13 mouse cellular contexts compared by ENCODE assay signal in the genomic region with DNA sequence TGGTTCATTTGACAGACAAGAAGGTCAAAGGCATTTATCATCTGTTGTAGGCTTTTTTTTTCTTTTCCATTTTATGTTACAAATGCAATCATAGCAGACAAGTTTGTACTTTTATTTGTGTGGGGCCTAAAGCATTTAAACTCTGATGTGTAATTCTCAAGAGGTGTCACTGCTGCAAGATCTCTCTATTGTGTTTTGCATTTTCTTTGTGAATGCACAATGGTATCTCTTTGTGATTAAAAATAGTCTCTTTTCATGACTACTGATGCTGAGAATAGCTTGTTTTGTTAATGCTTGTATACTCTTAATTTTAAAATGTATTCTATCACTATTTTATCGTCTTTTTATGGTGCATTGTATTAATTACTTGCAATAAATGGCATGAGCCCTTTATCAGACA. TPM values are rescaled to one million over a fixed set of nuclear protein-coding genes. Genes with fewer than 3 reads are reported as not detected.
"Had no signal": no experiment of that assay in that cellular context is flagged by ENCODE, and none has a peak within 500 bp of the region (broad histone marks: within the 10 kb centered on the region; RNA-seq: fewer than 3 reads in every experiment).

No protein-coding gene starts in this region.

RNA-seq across cellular contexts. Expression of a gene that starts 8.5 kb away (rescaled TPM):
- polyA plus RNA-seq: liver, embryonic 14.5 days; liver, embryonic 16.5 days; lung, embryonic 14.5 days; lung, embryonic 16.5 days; midbrain, embryonic 10.5 days; midbrain, embryonic 13.5 days; myocyte; neural tube, embryonic 11.5 days; neural tube, embryonic 13.5 days; small intestine, adult 2 months; stomach, embryonic 14.5 days; stomach, embryonic 16.5 days; thymus, postnatal 0 days had no signal

RNA-seq across cellular contexts. Expression of a gene that starts 21.7 kb away (rescaled TPM):
- polyA plus RNA-seq: liver, embryonic 14.5 days; liver, embryonic 16.5 days; lung, embryonic 14.5 days; lung, embryonic 16.5 days; midbrain, embryonic 10.5 days; midbrain, embryonic 13.5 days; myocyte; neural tube, embryonic 11.5 days; neural tube, embryonic 13.5 days; small intestine, adult 2 months; stomach, embryonic 14.5 days; stomach, embryonic 16.5 days; thymus, postnatal 0 days had no signal

RNA-seq across cellular contexts. Expression of a gene that starts 23.0 kb away (rescaled TPM):
- polyA plus RNA-seq: liver, embryonic 14.5 days; liver, embryonic 16.5 days; lung, embryonic 14.5 days; lung, embryonic 16.5 days; midbrain, embryonic 10.5 days; myocyte; neural tube, embryonic 11.5 days; neural tube, embryonic 13.5 days; small intestine, adult 2 months; stomach, embryonic 16.5 days; thymus, postnatal 0 days had no signal

RNA-seq across cellular contexts. Expression of a gene that starts 32.1 kb away (rescaled TPM):
- polyA plus RNA-seq: liver, embryonic 14.5 days; liver, embryonic 16.5 days; lung, embryonic 14.5 days; lung, embryonic 16.5 days; midbrain, embryonic 10.5 days; midbrain, embryonic 13.5 days; myocyte; neural tube, embryonic 11.5 days; neural tube, embryonic 13.5 days; small intestine, adult 2 months; stomach, embryonic 14.5 days; stomach, embryonic 16.5 days; thymus, postnatal 0 days had no signal
